Mouse (Mus musculus): Measurements from ENCODE around the gene Fzd10.

The Fzd10 gene

GRCm38 (mm10) chr5:128600072-128601021 is at the start of gene Fzd10:
TSS of gene Fzd10 (plus strand) at chr5:128600844.
- DNase-seq (ENCODE audit: low read depth, low spot score): peak; percentile 97

GRCm38 (mm10) chr5:128551448-128551847 is 49.2 kb upstream of the Fzd10 start:
- DNase-seq (ENCODE audit: low read depth, low spot score): no peak

- no peak for DNase-seq (ENCODE audit: low read depth, low spot score)
Observed at GRCm38 (mm10) chr5:128552136-128552890, 48.3 kb upstream of the Fzd10 start.

- DNase-seq (ENCODE audit: low read depth, low spot score): no peak
Observed at GRCm38 (mm10) chr5:128558126-128558525, 42.5 kb upstream of the Fzd10 start.

- DNase-seq (ENCODE audit: low read depth, low spot score): no peak
Observed at GRCm38 (mm10) chr5:128567313-128567712, 33.3 kb upstream of the Fzd10 start.

GRCm38 (mm10) chr5:128568970-128569369 is 31.7 kb upstream of the Fzd10 start:
- peak; percentile 65 for DNase-seq (ENCODE audit: low read depth, low spot score)

- DNase-seq (ENCODE audit: low read depth, low spot score): no peak
Observed at GRCm38 (mm10) chr5:128570091-128570490, 30.6 kb upstream of the Fzd10 start.

- DNase-seq (ENCODE audit: low read depth, low spot score): no peak
Observed at GRCm38 (mm10) chr5:128570848-128571247, 29.8 kb upstream of the Fzd10 start.

- DNase-seq (ENCODE audit: low read depth, low spot score): no peak
Observed at GRCm38 (mm10) chr5:128571706-128572105, 28.9 kb upstream of the Fzd10 start.

GRCm38 (mm10) chr5:128575997-128576579 is 24.6 kb upstream of the Fzd10 start:
- no peak for DNase-seq (ENCODE audit: low read depth, low spot score)

GRCm38 (mm10) chr5:128579047-128579650 is 21.5 kb upstream of the Fzd10 start:
- DNase-seq (ENCODE audit: low read depth, low spot score): peak; percentile 69

- no peak for DNase-seq (ENCODE audit: low read depth, low spot score)
Observed at GRCm38 (mm10) chr5:128580931-128581330, 19.7 kb upstream of the Fzd10 start.

GRCm38 (mm10) chr5:128581516-128581921 is 19.1 kb upstream of the Fzd10 start:
- no peak for DNase-seq (ENCODE audit: low read depth, low spot score)

GRCm38 (mm10) chr5:128589231-128589630 is 11.4 kb upstream of the Fzd10 start:
- no peak for DNase-seq (ENCODE audit: low read depth, low spot score)

- DNase-seq (ENCODE audit: low read depth, low spot score): peak; percentile 78
Observed at GRCm38 (mm10) chr5:128593446-128593845, 7.2 kb upstream of the Fzd10 start.

- DNase-seq (ENCODE audit: low read depth, low spot score): no peak
Observed at GRCm38 (mm10) chr5:128596813-128597212, 3.8 kb upstream of the Fzd10 start.

GRCm38 (mm10) chr5:128597381-128597780 is 3.3 kb upstream of the Fzd10 start:
- no peak for DNase-seq (ENCODE audit: low read depth, low spot score)

GRCm38 (mm10) chr5:128598191-128598720 is 2.4 kb upstream of the Fzd10 start:
- no peak for DNase-seq (ENCODE audit: low read depth, low spot score)

GRCm38 (mm10) chr5:128598760-128599364 is 1.8 kb upstream of the Fzd10 start:
- peak; percentile 54 for DNase-seq (ENCODE audit: low read depth, low spot score)

GRCm38 (mm10) chr5:128599365-128600071 is 1.1 kb upstream of the Fzd10 start:
- DNase-seq (ENCODE audit: low read depth, low spot score): peak; percentile 75
